Mouse (Mus musculus): ENCODE data around the gene Mlana. TPM values are rescaled to one million over a fixed set of nuclear protein-coding genes. Genes with fewer than 3 reads are reported as not detected.

Mlana gene
- under 1 TPM in 1 of 2 experiments, not detected in 1; 0.96 TPM for total RNA-seq (2021)
- long read RNA-seq = 0 reads

- no peak for DNase-seq (ENCODE audit: low spot score in 2 of 2)
Measured at GRCm38 (mm10) chr19:29697245-29697874, at the start of gene Mlana. Gene Mlana, plus strand, starts transcription at chr19:29697824.

DNA sequence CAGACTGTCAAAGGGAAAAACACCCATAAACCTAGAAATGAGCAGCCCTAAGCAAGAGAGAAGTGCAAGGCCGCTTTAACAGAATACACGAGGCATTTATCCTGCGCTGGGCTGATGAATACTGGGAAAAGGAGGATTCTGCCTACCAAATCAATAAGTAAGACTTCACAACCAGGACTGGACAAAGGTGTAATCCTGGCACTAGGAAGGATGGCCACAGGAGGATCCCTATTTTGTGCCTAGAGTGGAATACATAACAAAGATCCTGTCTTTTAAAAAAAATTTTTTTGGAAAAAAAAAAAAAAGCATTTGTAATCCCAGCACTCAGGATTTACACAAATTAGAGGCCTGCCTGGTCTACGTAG lies 49.1 kb upstream of the Mlana start:
- DNase-seq (ENCODE audit: low spot score in 2 of 2) = no peak

GRCm38 (mm10) chr19:29649683-29650082 lies 47.9 kb upstream of the Mlana start:
- DNase-seq (ENCODE audit: low spot score in 2 of 2) = no peak

GRCm38 (mm10) chr19:29653768-29654265 lies 43.8 kb upstream of the Mlana start:
- no peak for DNase-seq (ENCODE audit: low spot score in 2 of 2)

DNA sequence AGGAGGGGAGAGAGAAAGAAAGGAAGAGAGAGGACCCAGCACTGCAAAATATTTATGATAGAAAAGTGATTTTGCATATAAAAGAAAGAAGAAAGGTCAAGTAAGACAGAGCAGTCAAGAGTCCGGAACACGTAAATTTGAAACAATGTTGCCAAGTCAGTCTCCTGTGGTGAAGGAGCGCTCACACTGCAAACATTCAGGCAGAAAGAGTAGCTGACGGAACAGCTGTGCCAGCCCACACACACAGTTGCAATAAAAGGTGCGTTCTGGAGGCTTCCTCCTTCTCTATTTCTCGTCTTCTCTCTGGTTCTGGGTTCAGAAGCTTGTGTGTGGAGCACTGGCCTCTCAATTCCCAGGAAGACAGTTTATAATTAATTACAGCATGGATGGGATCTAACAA lies 42.5 kb upstream of the Mlana start:
- no peak for DNase-seq (ENCODE audit: low spot score in 2 of 2)

GRCm38 (mm10) chr19:29656029-29656428 lies 41.6 kb upstream of the Mlana start:
- DNase-seq (ENCODE audit: low spot score in 2 of 2) = no peak

DNA sequence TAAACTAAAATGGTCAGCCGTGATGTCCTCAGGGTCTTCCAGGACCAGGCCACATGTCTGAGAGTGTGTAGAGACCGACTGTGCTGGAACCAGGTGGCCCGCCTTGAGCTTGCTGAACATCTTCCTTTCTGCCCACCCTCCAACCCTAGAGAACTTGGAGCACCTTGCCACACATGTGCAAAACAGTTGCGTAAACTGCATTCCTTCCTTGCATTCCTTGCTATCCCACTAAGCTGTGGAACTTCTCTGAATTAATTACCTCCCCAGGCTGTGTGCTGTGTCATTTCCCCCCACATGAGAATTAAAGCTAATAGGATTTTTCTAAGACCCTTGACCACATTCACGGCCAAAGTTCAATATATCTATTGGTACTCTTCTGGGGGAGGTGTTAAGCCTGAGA lies 41.0 kb upstream of the Mlana start:
- DNase-seq (ENCODE audit: low spot score in 2 of 2) = no peak

- no peak for DNase-seq (ENCODE audit: low spot score in 2 of 2)
Measured at GRCm38 (mm10) chr19:29657033-29657432, 40.6 kb upstream of the Mlana start.

GRCm38 (mm10) chr19:29657558-29657957 lies 40.1 kb upstream of the Mlana start:
- no peak for DNase-seq (ENCODE audit: low spot score in 2 of 2)

DNA sequence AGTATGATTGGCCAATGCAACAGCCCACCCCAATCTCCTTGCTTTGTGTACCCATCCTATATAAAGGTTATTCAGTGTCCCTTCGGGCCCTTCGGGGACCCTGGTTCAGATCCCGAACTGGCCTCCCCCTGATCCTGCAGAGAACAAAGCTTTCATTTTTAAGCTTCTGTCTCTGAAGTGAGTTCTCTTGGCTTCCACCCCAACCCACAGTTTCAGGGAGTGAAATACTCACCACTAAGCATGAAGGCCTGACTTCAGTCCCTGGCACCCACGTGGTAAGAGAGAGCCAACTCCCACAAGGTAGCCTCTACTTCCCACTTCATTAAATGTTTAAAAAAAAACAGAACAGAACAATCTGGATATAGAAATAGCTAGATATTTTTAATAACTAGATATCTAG lies 38.8 kb upstream of the Mlana start:
- no peak for DNase-seq (ENCODE audit: low spot score in 2 of 2)

GRCm38 (mm10) chr19:29659705-29660104 lies 37.9 kb upstream of the Mlana start:
- no peak for DNase-seq (ENCODE audit: low spot score in 2 of 2)

GRCm38 (mm10) chr19:29660835-29661764 lies 36.5 kb upstream of the Mlana start:
- no peak for DNase-seq (ENCODE audit: low spot score in 2 of 2)

DNA sequence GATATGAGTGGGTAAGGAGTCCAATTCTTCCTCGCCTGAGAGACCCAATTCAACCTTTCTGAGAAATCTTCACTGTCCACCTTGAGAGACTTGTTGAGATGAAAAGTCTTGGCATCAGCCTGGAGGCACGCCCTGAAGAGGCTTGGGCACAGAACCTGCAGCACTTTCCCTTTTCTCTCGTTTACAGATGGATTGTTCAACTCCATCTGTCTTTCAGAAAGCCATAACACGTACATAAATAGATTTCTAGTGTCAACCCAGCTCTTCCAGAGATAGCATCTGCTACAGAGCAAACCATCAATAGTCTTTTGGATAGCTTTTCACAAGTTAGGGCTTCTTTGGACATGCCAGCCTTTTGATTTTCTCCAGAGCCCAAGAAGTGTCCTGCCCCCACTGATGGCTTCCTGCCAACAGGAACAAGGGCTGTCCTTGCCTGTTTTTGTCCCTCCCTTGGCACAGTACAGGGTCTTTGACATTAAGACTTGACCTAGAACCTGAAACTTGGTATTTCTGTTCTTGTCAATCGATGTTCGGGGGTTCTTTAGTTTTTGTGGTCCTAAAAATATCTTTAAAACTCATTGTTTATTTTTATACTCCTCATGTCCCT lies 35.5 kb upstream of the Mlana start:
- peak in 1 of 2 experiments; percentile 24 for DNase-seq (ENCODE audit: low spot score in 2 of 2)

GRCm38 (mm10) chr19:29663780-29664179 lies 33.8 kb upstream of the Mlana start:
- DNase-seq (ENCODE audit: low spot score in 2 of 2) = no peak

GRCm38 (mm10) chr19:29664934-29665333 lies 32.7 kb upstream of the Mlana start:
- DNase-seq (ENCODE audit: low spot score in 2 of 2) = no peak

- no peak for DNase-seq (ENCODE audit: low spot score in 2 of 2)
Measured at GRCm38 (mm10) chr19:29666164-29666563, 31.5 kb upstream of the Mlana start.

- DNase-seq (ENCODE audit: low spot score in 2 of 2) = no peak
Measured at GRCm38 (mm10) chr19:29666965-29667594, 30.5 kb upstream of the Mlana start.

DNA sequence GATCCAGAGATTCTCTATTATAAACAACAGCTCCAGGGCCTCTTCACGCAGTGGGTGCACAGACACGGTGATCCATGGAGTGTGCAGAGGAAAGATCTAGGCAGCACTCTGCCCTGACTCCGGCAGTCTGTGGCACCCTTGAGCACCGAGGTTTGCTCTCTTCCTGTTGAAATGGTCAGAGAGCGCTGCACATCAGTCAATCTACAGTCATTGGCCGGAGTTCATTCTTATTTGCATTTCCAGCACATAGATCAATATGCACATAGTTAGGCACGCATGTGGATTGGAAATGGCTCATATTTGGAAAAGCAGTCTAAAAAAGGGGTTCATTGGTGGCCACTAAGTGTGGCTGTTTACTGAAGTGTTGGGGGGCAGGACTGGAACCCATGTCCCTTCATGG lies 29.5 kb upstream of the Mlana start:
- no peak for DNase-seq (ENCODE audit: low spot score in 2 of 2)

GRCm38 (mm10) chr19:29670247-29670646 lies 27.4 kb upstream of the Mlana start:
- no peak for DNase-seq (ENCODE audit: low spot score in 2 of 2)

GRCm38 (mm10) chr19:29671160-29671559 lies 26.5 kb upstream of the Mlana start:
- no peak for DNase-seq (ENCODE audit: low spot score in 2 of 2)

DNA sequence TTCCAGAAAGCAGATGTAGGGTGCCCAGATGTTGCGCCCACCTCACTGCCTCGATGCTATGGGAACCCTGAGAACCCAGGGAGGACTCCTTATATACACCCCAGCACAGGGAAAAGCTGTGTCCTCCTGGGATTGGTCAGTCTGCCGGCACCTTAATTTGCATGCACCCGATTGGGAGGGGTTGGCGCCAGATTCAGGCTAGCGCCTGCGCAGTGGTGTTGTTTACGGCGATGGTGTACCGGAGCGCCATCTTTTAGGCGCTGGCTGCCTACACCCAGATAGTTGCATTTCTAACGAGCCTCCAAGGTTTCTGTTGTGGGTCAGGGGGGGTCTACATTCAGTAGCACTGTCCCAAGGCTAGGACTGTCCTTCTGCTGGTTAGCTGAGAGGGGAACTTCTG lies 25.0 kb upstream of the Mlana start:
- no peak for DNase-seq (ENCODE audit: low spot score in 2 of 2)
